Mouse (Mus musculus): ENCODE data around the gene 1500009L16Rik. TPM values are rescaled to one million over a fixed set of nuclear protein-coding genes. Genes with fewer than 3 reads are reported as not detected.

The 1500009L16Rik gene
- polyA plus RNA-seq, 1 experiment from 2014 or later: 68.7 TPM

Other genes starting within 250 kb of the 1500009L16Rik start
- gene Aldh1l2, start 188.7 kb upstream of the 1500009L16Rik start, polyA plus RNA-seq (2015; fragmentation: Nextera tagmentation; extraction: Ambion mirVana): 14.6 and 15.1 TPM in 2 replicates
- gene Washc4, start 179.1 kb upstream of the 1500009L16Rik start, polyA plus RNA-seq (2015; fragmentation: Nextera tagmentation; extraction: Ambion mirVana): 36.6 and 40.3 TPM in 2 replicates
- gene Appl2, start 74.1 kb upstream of the 1500009L16Rik start, polyA plus RNA-seq (2015; fragmentation: Nextera tagmentation; extraction: Ambion mirVana): 42.7 and 51.0 TPM in 2 replicates

Data from neural tube, embryonic 13.5 days (tissue).